Mouse (Mus musculus) lung, postnatal 14 days (tissue): Measurements from ENCODE around the gene Oat.

Source experiments
- DNase-seq: peaks from one replicate; pipeline ENCODE4 v3.0.0; 2021

Gene Oat

GRCm38 (mm10) chr7:132529206-132529605, 47.0 kb downstream of the Oat start:
- DNase-seq = no peak

DNA sequence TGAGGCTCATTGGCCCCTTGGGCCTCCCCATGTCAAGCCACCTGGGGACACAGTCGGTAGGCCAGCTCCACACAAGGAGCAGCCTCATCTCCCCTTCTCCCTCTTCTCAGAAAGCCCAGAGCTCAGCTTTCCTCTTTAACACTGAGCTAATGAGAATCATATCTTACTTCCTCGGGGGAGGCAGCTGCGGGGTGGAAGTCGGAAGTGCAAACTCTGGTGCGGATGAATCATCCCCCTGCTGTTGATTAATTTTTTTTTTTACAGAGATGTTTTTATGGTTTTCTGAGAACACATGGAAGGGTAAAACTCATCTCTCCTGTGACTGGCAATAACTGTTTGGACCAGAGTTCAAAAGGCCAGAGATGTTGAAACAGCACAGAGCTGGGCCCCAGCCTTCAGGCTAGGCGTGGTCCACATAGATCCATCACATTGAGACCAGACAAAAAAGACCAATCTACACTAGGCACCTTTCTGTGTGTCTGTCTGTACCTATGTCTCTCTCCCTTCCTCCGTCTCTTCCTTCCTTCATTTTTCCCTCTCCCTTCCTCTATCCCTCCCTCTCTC, 62.7 kb downstream of the Oat start:
- DNase-seq = no peak

- no peak for DNase-seq
Measured at GRCm38 (mm10) chr7:132509110-132509509, 67.1 kb downstream of the Oat start.
